In the genomic region with DNA sequence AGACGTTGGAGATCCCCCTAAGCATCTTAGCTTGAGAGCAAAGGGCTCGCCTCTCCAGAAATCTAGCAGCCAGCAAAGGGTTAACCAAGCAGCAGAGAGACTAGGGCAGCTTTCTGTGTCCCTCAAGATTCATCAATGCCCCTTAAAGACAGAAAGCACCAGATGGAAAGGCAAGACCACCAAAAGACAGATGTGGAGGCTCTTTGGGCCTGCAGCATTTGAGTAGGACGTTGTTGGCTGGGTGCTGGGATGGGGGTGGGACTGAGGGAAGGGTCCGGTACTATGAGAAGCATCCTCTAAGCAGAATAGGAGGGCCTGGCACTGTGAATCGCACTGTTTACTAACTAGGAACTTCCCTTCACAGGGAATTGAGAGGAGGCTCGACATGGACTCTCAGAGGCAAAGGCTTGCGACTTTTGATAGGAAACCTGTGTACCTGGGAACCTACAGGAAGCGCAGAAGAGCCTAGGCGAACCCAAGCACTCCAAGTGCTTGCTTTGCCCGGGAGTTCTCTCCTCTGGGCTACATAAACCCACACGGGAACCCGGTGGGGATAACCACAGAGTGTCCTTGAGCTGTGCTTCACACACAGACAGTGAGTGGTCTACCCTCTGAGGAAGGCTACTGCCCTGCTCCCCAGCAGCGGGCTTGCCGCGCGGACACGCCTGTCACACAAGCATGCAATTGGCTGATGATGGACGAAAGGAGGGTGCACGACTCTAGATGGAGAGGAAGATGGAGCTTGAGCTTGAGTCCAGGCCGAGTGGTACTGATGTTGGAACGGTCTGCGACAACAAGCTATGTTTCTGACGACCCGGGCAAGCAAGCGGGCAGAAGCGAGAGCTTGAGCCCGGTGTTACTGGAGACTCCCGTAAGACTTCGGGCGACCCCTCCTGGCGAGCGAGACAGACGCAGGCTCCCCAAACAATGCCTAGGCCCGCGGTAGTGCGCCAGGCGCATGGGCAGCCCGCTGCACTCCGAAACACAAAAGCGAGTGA, we compare ENCODE assay signal across 8 mouse cellular contexts. TPM values are rescaled to one million over a fixed set of nuclear protein-coding genes. Genes with fewer than 3 reads are reported as not detected.
DNase-seq lines count a peak whose midpoint lies in the region; ATAC-seq and TF ChIP-seq lines count a peak whose summit lies in the region.

No protein-coding gene starts in this region.

- H3K4me1 ChIP-seq in bone marrow macrophage, adult 2 months (ENCODE audit: control insufficient read depth, insufficient read depth, low read length), result no peaks in the 10 kb centered on the region
- peaks cover 10% of the 10 kb centered on the region; the same call in 1 of the 2 replicates for H3K4me1 ChIP-seq in forebrain, postnatal 0 days (ENCODE audit: insufficient read depth)
- H3K4me1 ChIP-seq in liver, embryonic 14.5 days (replicated peaks; ENCODE audit: control insufficient read depth in 2 of 2, insufficient read depth in 2 of 2, low read length in 1 of 2), result no peaks in the 10 kb centered on the region
- peaks cover 18% of the 10 kb centered on the region for H3K4me1 ChIP-seq in neural tube, embryonic 11.5 days (ENCODE audit: control insufficient read depth, insufficient read depth, low read length)

- H3K4me3 ChIP-seq in bone marrow macrophage, adult 2 months (ENCODE audit: insufficient read depth, low read length), result no peak overlapping the region
- H3K4me3 ChIP-seq in forebrain, postnatal 0 days (ENCODE audit: low read depth, low read length), result peak overlapping the region; percentile 32
- peak overlapping the region in 1 of 2 experiments; percentile 29; a peak in 1 of 4 replicates for H3K4me3 ChIP-seq in liver, embryonic 14.5 days (ENCODE audit: insufficient read depth in 1 of 2, low read depth in 2 of 2, low read length in 2 of 2)
- H3K4me3 ChIP-seq in neural tube, embryonic 11.5 days (ENCODE audit: low read depth, low read length), result peak overlapping the region; percentile 23

- no peak overlapping the region for H3K27ac ChIP-seq in bone marrow macrophage, adult 2 months (ENCODE audit: insufficient read depth, low read depth, low read length)
- H3K27ac ChIP-seq in forebrain, postnatal 0 days (ENCODE audit: low read depth, low read length), result no peak overlapping the region
- no peak overlapping the region for H3K27ac ChIP-seq in liver, embryonic 14.5 days
- no peak overlapping the region for H3K27ac ChIP-seq in neural tube, embryonic 11.5 days (ENCODE audit: low read depth, low read length)

- TF ChIP-seq EP300 in liver, embryonic 14.5 days (IDR thresholded peaks at IDR 0.05; ENCODE audit: low read depth), result no peak

- DNase-seq in B cell, adult 2 months, result peak; percentile 62 to 65
- DNase-seq in forebrain, postnatal 0 days, result peak; percentile 90
- DNase-seq in heart, postnatal 25 days (ENCODE audit: low spot score), result peak; percentile 40
- DNase-seq in large intestine, adult 2 months (ENCODE audit: low read depth, low spot score), result peak; percentile 6
- no peak for DNase-seq in liver, embryonic 14.5 days (ENCODE audit: low read depth in 3 of 3, low spot score in 3 of 3)
- DNase-seq in neural tube, embryonic 11.5 days (ENCODE audit: low spot score), result peak; percentile 92
- peak; percentile 31 for DNase-seq in telencephalon, adult 2 months (ENCODE audit: low read depth, low spot score)

- H3K36me3 ChIP-seq in forebrain, postnatal 0 days (ENCODE audit: insufficient read depth), result no peaks in the 10 kb centered on the region
- no peaks in the 10 kb centered on the region for H3K36me3 ChIP-seq in liver, embryonic 14.5 days (replicated peaks; ENCODE audit: control insufficient read depth, insufficient read depth, low read depth)
- H3K36me3 ChIP-seq in neural tube, embryonic 11.5 days (ENCODE audit: control insufficient read depth, insufficient read depth, low read length), result no peaks in the 10 kb centered on the region

- no peaks in the 10 kb centered on the region for H3K9me3 ChIP-seq in forebrain, postnatal 0 days (ENCODE audit: low read length)
- H3K9me3 ChIP-seq in liver, embryonic 14.5 days (ENCODE audit: control insufficient read depth, low read length), result no peaks in the 10 kb centered on the region
- no peaks in the 10 kb centered on the region for H3K9me3 ChIP-seq in neural tube, embryonic 11.5 days (ENCODE audit: control insufficient read depth, low read length)

- peak; percentile 89 for ATAC-seq in forebrain, postnatal 0 days
- ATAC-seq in liver, embryonic 14.5 days (ENCODE audit: insufficient read depth), result no peak
- peak; percentile 77 for ATAC-seq in neural tube, embryonic 11.5 days (ENCODE audit: insufficient read depth, low FRiP score, low TSS enrichment)

- no peak for TF ChIP-seq POLR2A in bone marrow macrophage, adult 2 months (IDR thresholded peaks at IDR 0.05; ENCODE audit: borderline replicate concordance, low read depth, low read length)

- WGBS in forebrain, postnatal 0 days, result 8% methylated on average over 40 of the region's 40 CpGs
- 10% methylated on average over 40 of the region's 40 CpGs for whole genome bisulfite sequencing in large intestine, adult 2 months
- WGBS in liver, embryonic 14.5 days (ENCODE audit: insufficient replicate concordance), result 10% methylated on average over 40 of the region's 40 CpGs
- 8% methylated on average over 40 of the region's 40 CpGs for WGBS in neural tube, embryonic 11.5 days

- peak overlapping the region; percentile 73 for H3K4me2 ChIP-seq in forebrain, postnatal 0 days (ENCODE audit: low read depth)
- peak overlapping the region; percentile 28 for H3K4me2 ChIP-seq in liver, embryonic 14.5 days (ENCODE audit: low read depth)
- peak overlapping the region; percentile 46 for H3K4me2 ChIP-seq in neural tube, embryonic 11.5 days (ENCODE audit: low read depth)

- no peaks in the 10 kb centered on the region; the same call in 1 of the 2 replicates for H3K27me3 ChIP-seq in forebrain, postnatal 0 days (ENCODE audit: insufficient read depth, low read length)
- peaks cover 46% of the 10 kb centered on the region for H3K27me3 ChIP-seq in liver, embryonic 14.5 days (ENCODE audit: control insufficient read depth, insufficient read depth, low read length)
- no peaks in the 10 kb centered on the region for H3K27me3 ChIP-seq in neural tube, embryonic 11.5 days (ENCODE audit: control insufficient read depth, insufficient read depth, low read length)

- peak overlapping the region; percentile 57 for H3K9ac ChIP-seq in forebrain, postnatal 0 days
- H3K9ac ChIP-seq in liver, embryonic 14.5 days (replicated peaks), result no peak overlapping the region
- H3K9ac ChIP-seq in neural tube, embryonic 11.5 days (ENCODE audit: low read length), result peak overlapping the region; percentile 46

- peak; percentile 18; the same call in 1 of the 2 replicates for TF ChIP-seq CTCF in bone marrow macrophage, adult 2 months (IDR thresholded peaks at IDR 0.05; ENCODE audit: low read depth, low read length)
- peak; percentile 90 for TF ChIP-seq CTCF in forebrain, postnatal 0 days (IDR thresholded peaks at IDR 0.05; ENCODE audit: low read depth)
- peak; percentile 71 for TF ChIP-seq CTCF in liver, embryonic 14.5 days (IDR thresholded peaks at IDR 0.05; ENCODE audit: low read depth)

- intact Hi-C loops in heart, postnatal 25 days (cut with DNase I), result loop anchor here (5.0 kb wide), 3 partner anchors 267 to 477 kb away; no protein-coding TSS in a partner anchor

RNA-seq across cellular contexts. Expression of a gene that starts 2.3 kb away (rescaled TPM):
- 1.2 and 1.3 TPM in 2 replicates for polyA plus RNA-seq in bone marrow macrophage, adult 2 months (2012; ENCODE audit: insufficient read depth, insufficient read length, missing spikeins)
- 13.8 and 26.3 TPM in 2 replicates for total RNA-seq in forebrain, postnatal 0 days (2014; rRNA removed)
- polyA plus RNA-seq in forebrain, postnatal 0 days (2015; fragmentation: Nextera tagmentation; extraction: Ambion mirVana), result 20.1 and 24.2 TPM in 2 replicates
- total RNA-seq in heart, postnatal 25 days (2021), result 1 to 10 TPM; 5.1 to 7.1 TPM
- 0.08 and 0.69 TPM in 2 replicates for polyA plus RNA-seq in large intestine, adult 2 months (2012; rRNA removed)
- 1.0 and 1.6 TPM in 2 replicates for polyA plus RNA-seq in liver, embryonic 14.5 days (2012; rRNA removed)
- polyA plus RNA-seq in liver, embryonic 14.5 days (2014; fragmentation: Nextera tagmentation; extraction: Ambion mirVana), result 1.2 and 1.7 TPM in 2 replicates
- polyA plus RNA-seq in neural tube, embryonic 11.5 days (2014; fragmentation: Nextera tagmentation; extraction: Ambion mirVana), result 105 and 114 TPM in 2 replicates

Comparison
In these comparisons a context has a peak if more than half of its experiments do, and no peak if none do; other contexts are left out.
1. DNase-seq: peak in B cell, adult 2 months (2 of 2), forebrain, postnatal 0 days (single experiment), heart, postnatal 25 days (single experiment), large intestine, adult 2 months (single experiment), neural tube, embryonic 11.5 days (single experiment) and telencephalon, adult 2 months (single experiment); none in liver, embryonic 14.5 days (0 of 3).
2. CTCF ChIP-seq: peak in every context shown above with its lines; median percentile 90 in forebrain, postnatal 0 days; 71 in liver, embryonic 14.5 days; 18 in bone marrow macrophage, adult 2 months.
3. Peak in every context shown above with its lines, with median percentiles within 50 percentile points of each other: H3K4me2 ChIP-seq.